Mouse (Mus musculus) small intestine, adult 2 months (tissue): ENCODE data around the gene C1qa.

Experiments
- CTCF ChIP-seq: fragments of 200-500 bp; IDR thresholded peaks from 2 replicates; pipeline ENCODE4 v1.5.1; 2012; ENCODE audit warnings: low read depth, mild to moderate bottlenecking, control low read depth, inconsistent platforms, low read length, moderate library complexity, mixed read lengths; ENCODE audit not compliant: insufficient replicate concordance, insufficient read length; ENCODE audit errors: extremely low read depth
- POLR2A ChIP-seq: fragments of 200-500 bp; IDR thresholded peaks from 2 replicates; pipeline ENCODE4 v1.6.1; 2012; ENCODE audit warnings: low read depth, mild to moderate bottlenecking, control low read depth, inconsistent platforms, low read length, moderate library complexity

DNA sequence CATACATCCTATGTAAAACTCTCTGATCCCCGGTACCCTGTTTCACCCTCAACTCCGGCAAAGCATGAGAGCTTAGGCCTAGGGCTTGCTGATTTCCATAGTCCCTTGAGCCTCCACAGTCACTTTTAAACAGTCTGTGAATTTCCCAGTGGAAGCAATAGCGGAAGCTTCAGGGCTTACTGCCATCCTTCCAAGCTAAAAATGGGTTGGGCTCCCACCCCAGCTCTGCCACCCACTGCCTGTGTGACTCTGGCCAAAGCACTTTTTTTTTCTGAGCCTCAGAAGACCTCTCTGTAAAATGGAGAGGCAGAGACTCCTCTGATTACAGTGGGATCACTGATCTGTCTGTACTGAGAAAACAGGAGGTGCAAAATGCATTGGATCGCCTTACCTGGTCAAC is 50.0 kb downstream of the C1qa start:
- no peak for TF ChIP-seq CTCF
- TF ChIP-seq POLR2A: no peak
